Mouse (Mus musculus): ENCODE measurements around the gene Ap5b1. TPM values are rescaled to one million over a fixed set of nuclear protein-coding genes. Genes with fewer than 3 reads are reported as not detected.

The Ap5b1 gene
- polyA plus RNA-seq (2015; fragmentation: Nextera tagmentation; extraction: Ambion mirVana): 7.1 and 8.3 TPM in 2 replicates

DNA sequence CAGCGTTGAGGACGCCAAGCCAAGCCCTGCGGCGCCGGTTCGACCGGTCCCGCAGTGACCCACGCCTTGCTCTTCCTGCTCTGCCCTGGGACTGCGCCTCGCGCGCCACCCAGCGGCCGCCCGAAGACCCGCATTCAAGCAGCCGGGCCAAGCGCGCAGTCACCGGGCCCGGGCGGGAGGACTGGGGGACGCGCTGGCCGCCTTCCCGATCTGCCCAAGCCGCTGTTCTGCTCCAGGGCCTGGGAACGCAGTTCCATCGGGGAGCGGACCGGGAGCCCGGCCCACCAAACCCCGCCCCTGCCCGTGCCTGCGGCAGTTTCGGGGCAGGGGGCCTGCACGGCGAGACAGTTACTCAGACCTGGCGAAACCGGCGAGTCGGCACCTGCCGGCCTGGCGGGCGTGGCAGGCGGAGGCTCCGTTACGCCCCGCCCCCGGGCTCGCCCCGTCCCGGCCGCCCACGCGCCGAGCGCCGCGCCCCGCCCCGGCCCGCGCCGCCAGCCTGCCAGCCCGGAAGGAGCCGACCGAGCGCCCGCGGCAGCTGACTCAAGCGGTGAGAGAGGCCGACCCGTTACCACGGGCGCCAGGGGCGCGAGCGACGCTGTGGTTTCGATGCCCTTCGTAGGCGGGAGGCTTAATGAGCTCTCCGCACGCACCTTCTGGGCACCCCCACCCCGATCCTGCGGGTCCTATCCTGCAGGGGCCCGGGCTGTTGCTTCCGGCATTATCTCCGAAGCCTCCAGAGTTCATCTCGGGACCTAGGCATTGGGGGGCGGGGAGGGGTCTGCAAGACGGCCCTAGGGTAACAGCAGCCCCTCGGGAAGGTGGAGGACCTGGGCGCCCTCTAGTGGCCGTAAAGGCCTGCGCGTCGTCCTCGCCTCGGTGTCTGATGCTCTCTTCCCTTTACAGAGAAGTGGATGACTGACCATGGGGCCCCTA lies at the start of gene Ap5b1:
TSS of gene Ap5b1 (plus strand) at position 492 of the 936 bp plus-strand sequence.
- H3K4me2 ChIP-seq: peak within 1 kb of the TSS; percentile 99
- peak within 1 kb of the TSS; percentile 82 for H3K4me3 ChIP-seq (replicated peaks)
- peaks cover 25% of the 10 kb centered on the region for H3K4me1 ChIP-seq
- under 1% methylated on average over 100 of the region's 102 CpGs for WGBS
- no peaks in the 10 kb centered on the region for H3K27me3 ChIP-seq (replicated peaks)
- H3K36me3 ChIP-seq: peaks cover 3% of the 10 kb centered on the region; the same call in 1 of the 2 replicates
- peak within 1 kb of the TSS; percentile 80 for H3K9ac ChIP-seq
- no peaks in the 10 kb centered on the region for H3K9me3 ChIP-seq
- ATAC-seq (ENCODE audit: insufficient read depth, low FRiP score, low read depth): peak; percentile 85
- peak within 1 kb of the TSS; percentile 97 for H3K27ac ChIP-seq

- Histone ChIP-seq H3K27ac (no peak overlapping the region), H3K4me2 (no peak overlapping the region), H3K9ac (no peak overlapping the region), H3K4me1 (no peaks in the 10 kb centered on the region), H3K9me3 (no peaks in the 10 kb centered on the region), H3K27me3 (replicated peaks) (no peaks in the 10 kb centered on the region), H3K36me3 (no peaks in the 10 kb centered on the region), H3K4me3 (replicated peaks) (no peak overlapping the region)
- WGBS: 91% methylated on average over 3 of the region's 3 CpGs
- ATAC-seq (ENCODE audit: insufficient read depth, low FRiP score, low read depth): no peak
These were observed 49.1 kb upstream of the Ap5b1 start for GRCm38 (mm10) chr19:5518721-5519120.

- H3K4me3 ChIP-seq (replicated peaks): no peak overlapping the region
- no peaks in the 10 kb centered on the region for H3K27me3 ChIP-seq (replicated peaks)
- no peak overlapping the region for H3K4me2 ChIP-seq
- ATAC-seq (ENCODE audit: insufficient read depth, low FRiP score, low read depth): no peak
- no peak overlapping the region for H3K9ac ChIP-seq
- no peaks in the 10 kb centered on the region for H3K36me3 ChIP-seq
- WGBS: 74% methylated on average over 5 of the region's 5 CpGs
- peaks cover 5% of the 10 kb centered on the region for H3K4me1 ChIP-seq
- no peaks in the 10 kb centered on the region for H3K9me3 ChIP-seq
- no peak overlapping the region for H3K27ac ChIP-seq
These were observed 42.6 kb upstream of the Ap5b1 start for GRCm38 (mm10) chr19:5525204-5525603.

DNA sequence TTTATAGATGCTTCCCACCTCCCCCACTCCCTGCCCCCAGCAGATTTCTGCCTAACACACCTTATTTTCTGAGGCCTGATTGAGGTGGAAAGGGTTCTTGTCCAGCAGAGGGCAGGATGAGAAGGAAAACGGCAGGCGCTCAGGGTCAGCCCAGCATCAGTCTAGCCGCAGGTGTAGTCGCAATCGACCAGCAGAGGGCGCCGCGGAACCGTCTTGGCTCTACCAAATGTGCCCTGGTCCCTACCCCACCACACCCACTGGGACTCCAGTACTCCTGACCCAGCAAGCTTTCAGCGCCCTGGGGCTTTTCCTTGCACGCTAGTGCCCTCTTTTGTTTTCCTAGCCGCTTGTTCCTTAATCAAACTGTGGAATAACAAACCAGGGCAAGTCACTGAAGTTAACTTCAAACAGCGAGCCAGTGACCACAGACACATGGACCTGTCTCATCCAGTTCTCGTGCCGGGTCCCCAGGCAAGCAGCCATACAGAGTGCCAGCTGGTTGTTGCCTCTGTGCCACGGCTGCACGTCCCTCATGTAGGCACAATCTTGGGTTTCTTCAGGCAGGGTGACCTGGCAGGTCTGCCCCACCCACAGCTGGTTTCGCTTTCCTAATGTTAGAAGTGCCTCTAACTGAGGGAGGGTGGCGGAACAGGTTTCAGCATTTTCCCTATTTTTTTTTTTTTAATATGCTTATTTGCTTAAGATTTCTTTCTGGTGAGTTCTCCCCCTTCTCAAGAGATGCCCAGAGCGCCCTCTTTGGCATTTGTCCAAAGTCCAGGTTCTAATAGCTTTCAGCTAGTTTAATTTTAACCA lies 38.3 kb upstream of the Ap5b1 start:
- 15% methylated on average over 20 of the region's 20 CpGs for WGBS
- H3K9ac ChIP-seq: no peak overlapping the region
- peak overlapping the region; percentile 54 for H3K4me2 ChIP-seq

GRCm38 (mm10) chr19:5530138-5530524 lies 37.7 kb upstream of the Ap5b1 start:
- Histone ChIP-seq H3K27ac (peak overlapping the region; percentile 95), H3K9ac (no peak overlapping the region), H3K4me3 (replicated peaks) (no peak overlapping the region; the same call in 1 of the 2 replicates), H3K27me3 (replicated peaks) (no peaks in the 10 kb centered on the region), H3K4me1 (peaks cover 7% of the 10 kb centered on the region), H3K36me3 (no peaks in the 10 kb centered on the region), H3K9me3 (no peaks in the 10 kb centered on the region), H3K4me2 (peak overlapping the region; percentile 54; the same call in 1 of the 2 replicates)
- WGBS: 47% methylated on average over 7 of the region's 7 CpGs
- ATAC-seq (ENCODE audit: insufficient read depth, low FRiP score, low read depth): no peak

More for the DNA sequence above, 38.3 kb upstream of the Ap5b1 start:
- Histone ChIP-seq H3K36me3 (no peaks in the 10 kb centered on the region), H3K4me1 (peaks cover 7% of the 10 kb centered on the region), H3K9me3 (no peaks in the 10 kb centered on the region), H3K4me3 (replicated peaks) (peak overlapping the region; percentile 24), H3K27me3 (replicated peaks) (no peaks in the 10 kb centered on the region), H3K27ac (peak overlapping the region; percentile 95)
- peak; percentile 92 for ATAC-seq (ENCODE audit: insufficient read depth, low FRiP score, low read depth)

DNA sequence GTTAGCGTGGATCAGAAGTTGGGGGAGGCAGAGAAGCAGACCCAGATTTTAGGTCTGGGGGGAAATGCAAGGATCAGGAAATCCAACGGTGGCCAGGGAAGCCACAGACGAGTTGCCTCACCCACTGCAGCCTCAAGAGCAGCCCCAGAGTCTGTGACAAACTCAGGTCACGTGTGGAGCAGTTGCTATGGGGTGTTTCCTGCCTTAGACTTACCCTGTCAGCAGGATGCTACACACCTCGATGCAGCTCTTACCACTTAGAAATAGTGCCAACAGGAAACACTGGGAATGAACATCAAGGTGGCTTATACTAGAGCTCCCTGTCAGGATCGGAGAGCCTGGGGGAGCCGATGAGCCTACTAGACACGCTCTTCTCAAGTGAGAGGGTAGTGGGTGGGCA lies 35.3 kb upstream of the Ap5b1 start:
- 63% methylated on average over 8 of the region's 8 CpGs for WGBS
- no peak overlapping the region for H3K4me2 ChIP-seq
- H3K9ac ChIP-seq: no peak overlapping the region
- H3K4me3 ChIP-seq (replicated peaks): no peak overlapping the region
- no peaks in the 10 kb centered on the region for H3K36me3 ChIP-seq
- H3K27ac ChIP-seq: no peak overlapping the region
- H3K4me1 ChIP-seq: peaks cover 7% of the 10 kb centered on the region
- ATAC-seq (ENCODE audit: insufficient read depth, low FRiP score, low read depth): no peak
- H3K27me3 ChIP-seq (replicated peaks): no peaks in the 10 kb centered on the region
- no peaks in the 10 kb centered on the region for H3K9me3 ChIP-seq

DNA sequence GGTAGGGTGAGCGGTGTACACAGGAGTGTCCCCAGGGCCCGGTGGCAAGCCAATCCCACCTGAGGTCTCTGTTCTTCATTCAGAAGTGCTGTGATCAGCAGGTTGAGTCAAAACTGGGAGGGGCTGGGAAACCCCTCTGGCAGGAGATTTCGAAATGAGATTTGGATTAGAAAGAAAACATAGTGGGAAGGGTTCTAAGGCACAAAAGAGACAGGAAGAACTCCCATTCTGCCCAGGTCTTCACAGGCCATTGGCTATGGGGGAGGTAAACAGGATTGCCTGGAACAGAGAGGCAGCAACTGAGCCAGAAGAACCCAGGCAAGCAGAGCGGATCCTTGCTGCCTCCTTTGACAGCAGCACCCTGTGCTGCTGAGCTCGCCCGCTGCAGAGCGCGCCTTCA lies 29.0 kb upstream of the Ap5b1 start:
- Histone ChIP-seq H3K4me2 (no peak overlapping the region), H3K36me3 (no peaks in the 10 kb centered on the region), H3K27me3 (replicated peaks) (no peaks in the 10 kb centered on the region), H3K27ac (no peak overlapping the region), H3K4me3 (replicated peaks) (no peak overlapping the region), H3K4me1 (peaks cover 6% of the 10 kb centered on the region; the same call in 1 of the 2 replicates), H3K9ac (no peak overlapping the region), H3K9me3 (no peaks in the 10 kb centered on the region)
- 82% methylated on average over 8 of the region's 8 CpGs for WGBS
- no peak for ATAC-seq (ENCODE audit: insufficient read depth, low FRiP score, low read depth)

- Histone ChIP-seq H3K36me3 (no peaks in the 10 kb centered on the region), H3K4me2 (no peak overlapping the region), H3K27me3 (replicated peaks) (no peaks in the 10 kb centered on the region), H3K27ac (no peak overlapping the region), H3K4me3 (replicated peaks) (no peak overlapping the region), H3K9me3 (no peaks in the 10 kb centered on the region), H3K9ac (no peak overlapping the region), H3K4me1 (peaks cover 4% of the 10 kb centered on the region; the same call in 1 of the 2 replicates)
- 80% methylated on average over 9 of the region's 9 CpGs for WGBS
- ATAC-seq (ENCODE audit: insufficient read depth, low FRiP score, low read depth): no peak
These were observed 24.5 kb upstream of the Ap5b1 start for GRCm38 (mm10) chr19:5543362-5543761.

DNA sequence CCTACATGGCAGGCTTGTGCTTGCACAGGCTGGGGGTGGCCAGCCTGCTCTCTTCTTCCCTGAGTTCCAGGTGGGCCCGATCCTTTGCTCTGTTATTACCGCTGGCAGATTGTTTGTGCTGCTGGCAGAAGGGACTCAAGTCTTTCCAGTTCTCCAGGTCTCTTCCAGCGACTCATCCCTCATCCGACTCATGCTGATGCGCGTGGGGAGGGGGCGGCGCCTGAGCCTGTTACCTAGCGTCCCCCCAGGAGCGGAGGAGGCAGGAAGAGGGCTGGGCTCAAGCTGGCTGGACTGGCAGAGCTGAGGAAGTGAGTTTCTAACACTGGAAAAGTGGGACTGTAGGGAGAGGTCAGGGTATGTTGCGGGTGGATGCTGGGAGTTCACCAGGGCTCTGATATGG lies 23.8 kb upstream of the Ap5b1 start:
- Histone ChIP-seq H3K36me3 (no peaks in the 10 kb centered on the region), H3K27ac (no peak overlapping the region), H3K4me3 (replicated peaks) (no peak overlapping the region), H3K4me2 (no peak overlapping the region), H3K9me3 (no peaks in the 10 kb centered on the region), H3K27me3 (replicated peaks) (no peaks in the 10 kb centered on the region), H3K4me1 (peaks cover 3% of the 10 kb centered on the region; the same call in 1 of the 2 replicates), H3K9ac (no peak overlapping the region)
- 52% methylated on average over 11 of the region's 11 CpGs for WGBS
- no peak for ATAC-seq (ENCODE audit: insufficient read depth, low FRiP score, low read depth)

DNA sequence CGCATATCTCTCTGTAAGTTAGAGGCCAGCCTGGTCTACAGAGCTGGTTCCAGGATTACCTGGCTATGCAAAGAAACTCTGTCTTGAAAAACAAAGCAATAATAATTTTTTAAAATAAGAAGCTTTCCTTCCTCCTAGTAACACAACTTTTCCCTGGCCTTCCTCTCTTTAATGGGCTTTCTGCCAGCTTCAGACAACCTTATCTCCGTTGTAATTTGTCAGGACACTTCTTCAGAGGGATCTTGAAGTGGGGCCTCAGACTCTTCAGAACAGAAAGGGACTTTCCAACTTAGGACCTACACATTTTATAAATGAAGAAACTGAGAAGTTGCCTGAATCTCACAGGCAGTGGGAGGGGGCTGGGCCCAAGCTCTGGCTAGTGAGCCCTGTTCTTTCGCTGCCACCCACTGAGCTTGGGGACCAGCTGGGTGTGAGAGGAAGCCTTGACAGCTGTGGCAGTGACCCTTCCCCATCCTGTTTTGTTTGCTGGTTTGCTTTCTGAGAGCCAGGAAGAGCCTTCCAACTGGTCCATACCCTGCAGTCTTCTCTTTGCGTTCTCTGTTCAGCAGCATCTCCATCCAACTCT lies 20.3 kb upstream of the Ap5b1 start:
- H3K4me3 ChIP-seq (replicated peaks): no peak overlapping the region
- no peak overlapping the region; the same call in 1 of the 2 replicates for H3K27ac ChIP-seq
- no peak overlapping the region for H3K9ac ChIP-seq
- no peak overlapping the region for H3K4me2 ChIP-seq
- H3K4me1 ChIP-seq: no peaks in the 10 kb centered on the region
- H3K27me3 ChIP-seq (replicated peaks): no peaks in the 10 kb centered on the region
- peaks cover 4% of the 10 kb centered on the region; the same call in 1 of the 2 replicates for H3K36me3 ChIP-seq
- 72% methylated on average over 4 of the region's 4 CpGs for WGBS
- H3K9me3 ChIP-seq: no peaks in the 10 kb centered on the region
- no peak for ATAC-seq (ENCODE audit: insufficient read depth, low FRiP score, low read depth)

GRCm38 (mm10) chr19:5553802-5554201 lies 14.0 kb upstream of the Ap5b1 start:
- peaks cover 14% of the 10 kb centered on the region for H3K27me3 ChIP-seq (replicated peaks)
- no peak overlapping the region for H3K9ac ChIP-seq
- no peak overlapping the region; the same call in 1 of the 2 replicates for H3K4me2 ChIP-seq
- peaks cover 4% of the 10 kb centered on the region; the same call in 1 of the 2 replicates for H3K36me3 ChIP-seq
- H3K4me3 ChIP-seq (replicated peaks): no peak overlapping the region
- 0 out of 2 replicates have a peak, but pooled peaks cover 14% of the 10 kb centered on the region for H3K4me1 ChIP-seq
- 0 out of 2 replicates have a peak overlapping the region, but pooled peaks have one; percentile 14 for H3K27ac ChIP-seq
- WGBS: 53% methylated on average over 8 of the region's 8 CpGs
- peak; percentile 32 for ATAC-seq (ENCODE audit: insufficient read depth, low FRiP score, low read depth)
- no peaks in the 10 kb centered on the region for H3K9me3 ChIP-seq
